Mouse (Mus musculus) MEL (cell line): Measurements from ENCODE around the gene Cdh6. TPM values are rescaled to one million over a fixed set of nuclear protein-coding genes. Genes with fewer than 3 reads are reported as not detected.

ENCODE experiments used
- DNase-seq: peaks from one replicate; pipeline ENCODE4 v3.0.0; 2011; ENCODE audit warnings: low read depth, low spot score
- H3K27ac ChIP-seq: 2 replicates; pipeline ENCODE4 v1.5.1; 2012; ENCODE audit warnings: low read depth, mild to moderate bottlenecking, control low read depth, low read length, moderate library complexity; ENCODE audit not compliant: control insufficient read depth
- H3K27me3 ChIP-seq, 2 experiments: fragments of 150-350 bp in 1 of 2; sonication (generic) in 1 of 2; 2 replicates each; pipeline ENCODE4 v1.6.1; 2012; ENCODE audit warnings: low read length in 2 of 2, mild to moderate bottlenecking in 2 of 2, improper control_type of control experiment in 1 of 2, moderate library complexity in 1 of 2; ENCODE audit not compliant: insufficient read depth in 2 of 2, control insufficient read depth in 1 of 2
- H3K36me3 ChIP-seq, 2 experiments: 2 replicates each; pipeline ENCODE4 v1.6.1; 2012 to 2014; ENCODE audit warnings: low read length in 2 of 2, improper control_type of control experiment in 1 of 2, inconsistent platforms in 1 of 2, mild to moderate bottlenecking in 1 of 2; ENCODE audit not compliant: insufficient read depth in 2 of 2, control insufficient read depth in 1 of 2
- H3K4me1 ChIP-seq, 2 experiments: fragments of 150-350 bp in 1 of 2; sonication (generic) in 1 of 2; 2 replicates each; pipeline ENCODE4 v1.6.1; 2012; ENCODE audit warnings: low read length in 2 of 2, improper control_type of control experiment in 1 of 2, mild to moderate bottlenecking in 1 of 2; ENCODE audit not compliant: insufficient read depth in 2 of 2, control insufficient read depth in 1 of 2
- H3K4me3 ChIP-seq, 2 experiments: fragments of 150-350 bp in 1 of 2; sonication (generic) in 1 of 2; 2 replicates each; pipeline ENCODE4 v1.5.1; 2012; ENCODE audit warnings: low read depth in 2 of 2, low read length in 2 of 2, mild to moderate bottlenecking in 2 of 2, moderate library complexity in 2 of 2, control low read depth in 1 of 2, improper control_type of control experiment in 1 of 2; ENCODE audit not compliant: control insufficient read depth in 1 of 2, insufficient read depth in 1 of 2
- H3K79me2 ChIP-seq: 2 replicates; pipeline ENCODE4 v1.6.1; 2012; ENCODE audit warnings: mild to moderate bottlenecking, low read length, moderate library complexity; ENCODE audit not compliant: control insufficient read depth, poor library complexity, insufficient read depth
- H3K9ac ChIP-seq: 2 replicates; pipeline ENCODE4 v1.6.1; 2012; ENCODE audit warnings: low read depth, mild to moderate bottlenecking, control low read depth, low read length, moderate library complexity; ENCODE audit not compliant: control insufficient read depth, poor library complexity, severe bottlenecking
- H3K9me3 ChIP-seq: fragments of 150-350 bp; sonication (generic); replicated peaks from 2 replicates; pipeline ENCODE4 v1.6.1; 2012; ENCODE audit warnings: mild to moderate bottlenecking, low read length, improper control_type of control experiment, moderate library complexity; ENCODE audit not compliant: insufficient read depth
- CHD1 ChIP-seq: IDR thresholded peaks from 2 replicates; pipeline ENCODE4 v1.6.1; 2012; ENCODE audit warnings: low read depth, mild to moderate bottlenecking, inconsistent platforms, low read length, improper control_type of control experiment
- E2F4 ChIP-seq: IDR thresholded peaks from 2 replicates; pipeline ENCODE4 v1.6.1; 2011; ENCODE audit warnings: low read depth, low read length, improper control_type of control experiment, borderline replicate concordance
- ELF1 ChIP-seq: IDR thresholded peaks from 2 replicates; pipeline ENCODE4 v1.6.1; 2014; ENCODE audit warnings: low read depth, mild to moderate bottlenecking, inconsistent platforms, low read length, improper control_type of control experiment, moderate library complexity
- GABPA ChIP-seq: IDR thresholded peaks from 2 replicates; pipeline ENCODE4 v1.6.1; 2012; ENCODE audit warnings: low read depth, mild to moderate bottlenecking, inconsistent platforms, low read length, improper control_type of control experiment, moderate library complexity
- HCFC1 ChIP-seq: IDR thresholded peaks from 2 replicates; pipeline ENCODE4 v1.6.1; 2012; ENCODE audit warnings: low read depth, mild to moderate bottlenecking, inconsistent platforms, low read length, improper control_type of control experiment, moderate library complexity
- KAT2A ChIP-seq: conservative IDR thresholded peaks from 2 replicates; pipeline ENCODE4 v1.6.1; 2012; ENCODE audit warnings: low read depth, low read length, improper control_type of control experiment, inconsistent platforms
- MAX ChIP-seq: IDR thresholded peaks from 2 replicates; pipeline ENCODE4 v1.6.1; 2011; ENCODE audit warnings: low read length, improper control_type of control experiment
- MEF2A ChIP-seq: IDR thresholded peaks from 2 replicates; pipeline ENCODE4 v1.6.1; 2014; ENCODE audit warnings: low read depth, mild to moderate bottlenecking, inconsistent platforms, low read length, improper control_type of control experiment; ENCODE audit not compliant: poor library complexity, insufficient replicate concordance, severe bottlenecking; ENCODE audit errors: extremely low read depth
- MXI1 ChIP-seq: IDR thresholded peaks from 2 replicates; pipeline ENCODE4 v1.6.1; 2011; ENCODE audit warnings: mild to moderate bottlenecking, low read depth, low read length, improper control_type of control experiment
- POLR2A ChIP-seq, 2 experiments: IDR thresholded peaks; 2 replicates each; pipeline ENCODE4 v1.6.1; 2011 to 2012; ENCODE audit warnings: low read length in 2 of 2, mild to moderate bottlenecking in 2 of 2, control low read depth in 1 of 2, improper control_type of control experiment in 1 of 2, low read depth in 1 of 2, moderate library complexity in 1 of 2; ENCODE audit not compliant: control insufficient read depth in 1 of 2, insufficient read depth in 1 of 2, poor library complexity in 1 of 2
- POLR2AphosphoS5 ChIP-seq: IDR thresholded peaks from 2 replicates; pipeline ENCODE4 v1.6.1; 2012; ENCODE audit warnings: low read depth, borderline replicate concordance, mild to moderate bottlenecking, inconsistent platforms, low read length, moderate library complexity, mixed read lengths
- SIN3A ChIP-seq: IDR thresholded peaks from 2 replicates; pipeline ENCODE4 v1.6.1; 2012; ENCODE audit warnings: low read length, improper control_type of control experiment, inconsistent platforms
- TAL1 ChIP-seq: IDR thresholded peaks from 2 replicates; pipeline ENCODE4 v1.6.1; 2012; ENCODE audit warnings: mild to moderate bottlenecking, inconsistent platforms, low read length, moderate library complexity, mixed read lengths
- TCF12 ChIP-seq: IDR thresholded peaks from 2 replicates; pipeline ENCODE4 v1.6.1; 2014; ENCODE audit warnings: low read depth, mild to moderate bottlenecking, inconsistent platforms, low read length, improper control_type of control experiment, moderate library complexity
- USF1 ChIP-seq: IDR thresholded peaks from 2 replicates; pipeline ENCODE4 v1.6.1; 2014; ENCODE audit warnings: low read depth, mild to moderate bottlenecking, inconsistent platforms, low read length, improper control_type of control experiment, moderate library complexity
- USF2 ChIP-seq, 2 experiments: IDR thresholded peaks; 2 replicates each; pipeline ENCODE4 v1.6.1; 2011 to 2012; ENCODE audit warnings: improper control_type of control experiment in 2 of 2, low read length in 2 of 2, borderline replicate concordance in 1 of 2, inconsistent platforms in 1 of 2, low read depth in 1 of 2, mild to moderate bottlenecking in 1 of 2; ENCODE audit not compliant: insufficient read depth in 1 of 2
- ZKSCAN1 ChIP-seq: IDR thresholded peaks from 2 replicates; pipeline ENCODE4 v1.6.1; 2012; ENCODE audit warnings: low read depth, mild to moderate bottlenecking, inconsistent platforms, low read length, improper control_type of control experiment, moderate library complexity
- polyA plus RNA-seq, 2 experiments: library from polyadenylated mRNA; stranded (reverse) in 1 of 2; unstranded in 1 of 2; fragments of >175 nt in 1 of 2; fragments of >200 nt in 1 of 2; gene quantifications; 2 replicates each; pipeline versions ENCODE4 v1.2.1 to v1.2.4; 2012; ENCODE audit warnings: low replicate concordance in 2 of 2, low read depth in 1 of 2; ENCODE audit not compliant: insufficient read length in 2 of 2, insufficient read depth in 1 of 2, missing spikeins in 1 of 2
- total RNA-seq: library from RNA; depleted of rRNA; stranded (reverse); fragments of 300-350 nt; gene quantifications from 2 replicates; pipeline ENCODE4 v1.2.3, GENCODE M21; 2012

The Cdh6 gene
- total and polyA plus RNA-seq, 3 experiments, result not detected

DNA sequence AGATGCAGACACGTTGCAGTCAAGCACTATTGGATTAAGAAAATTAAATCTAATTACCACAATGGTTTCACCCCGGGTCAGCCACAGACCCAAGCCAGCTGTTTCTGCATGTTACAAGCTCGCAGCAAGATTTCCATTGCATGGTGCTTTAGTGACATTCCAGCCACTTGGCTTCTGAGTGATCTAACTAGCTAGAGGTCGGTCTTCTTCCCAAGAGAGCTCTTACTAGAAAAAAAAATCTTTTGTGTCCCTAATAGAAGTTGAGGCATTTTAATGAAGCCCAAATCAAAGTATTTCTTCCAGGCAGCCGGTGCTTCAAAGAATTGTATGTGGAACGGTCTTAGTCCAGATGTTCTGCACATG, 1.1 kb upstream of the Cdh6 start:
- no peak for DNase-seq
- Histone ChIP-seq H3K9ac (no peak overlapping the region), H3K9me3 (no peaks in the 10 kb centered on the region; the same call in 1 of the 2 replicates), H3K36me3 (no peaks in the 10 kb centered on the region), H3K27ac (no peak overlapping the region), H3K4me3 (no peak overlapping the region), H3K27me3 (no peaks in the 10 kb centered on the region), H3K79me2 (no peaks in the 10 kb centered on the region), H3K4me1 (no peaks in the 10 kb centered on the region)
- no peak for TF ChIP-seq POLR2A (IDR thresholded peaks at IDR 0.05; ENCODE audit: control insufficient read depth in 1 of 2, insufficient read depth in 1 of 2, low read depth in 1 of 2, low read length in 2 of 2, poor library complexity in 1 of 2)
- TF ChIP-seq MXI1, result no peak

DNA sequence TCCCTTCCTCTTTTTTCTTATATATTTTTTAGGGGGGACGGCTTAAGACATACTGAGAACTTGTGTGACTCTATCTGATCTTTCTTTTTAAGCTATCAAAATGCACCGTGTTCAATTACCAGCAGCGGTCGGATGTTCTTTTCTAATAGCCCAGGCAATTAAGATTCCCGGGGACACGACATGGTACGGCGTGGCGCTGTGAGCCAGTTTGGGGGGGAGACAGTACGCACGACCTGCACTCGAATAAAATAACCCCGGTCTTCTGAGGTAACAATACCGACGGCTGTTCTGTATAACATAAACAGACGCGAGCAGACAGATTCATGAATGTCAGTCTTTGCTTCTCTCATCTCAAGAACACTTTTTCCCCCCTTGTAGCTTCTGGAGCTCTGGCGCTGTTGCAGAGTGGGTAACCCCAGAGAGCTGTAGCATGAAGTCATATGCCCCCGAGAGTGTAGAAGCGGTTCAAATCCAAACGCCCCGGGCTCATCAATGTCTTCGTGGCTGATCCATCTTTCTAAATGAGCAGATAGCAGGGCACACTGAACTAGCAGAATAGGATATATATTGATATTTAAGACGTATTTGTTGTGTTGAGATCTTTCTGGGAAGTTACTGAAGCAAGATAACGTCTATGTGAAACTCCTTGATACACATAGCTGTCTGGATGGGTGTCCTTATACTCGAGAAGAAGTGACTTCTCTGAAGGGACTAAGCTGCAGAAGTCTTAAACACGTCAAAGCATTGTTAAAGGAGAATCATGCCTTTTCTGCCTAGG, 554 bp upstream of the Cdh6 start:
- Histone ChIP-seq H3K27me3 (no peaks in the 10 kb centered on the region), H3K9me3 (no peaks in the 10 kb centered on the region; the same call in 1 of the 2 replicates)
- TF ChIP-seq USF2 (IDR thresholded peaks at IDR 0.05; ENCODE audit: borderline replicate concordance in 1 of 2, insufficient read depth in 1 of 2, low read depth in 1 of 2, low read length in 2 of 2), result no peak
- TF ChIP-seq POLR2AphosphoS5, result no peak
- no peak for TF ChIP-seq KAT2A
- TF ChIP-seq E2F4, result no peak
- no peak for TF ChIP-seq TCF12
- TF ChIP-seq CHD1, result no peak
- no peak for TF ChIP-seq MAX
- TF ChIP-seq SIN3A, result no peak
- no peak for TF ChIP-seq MXI1
- TF ChIP-seq POLR2A (IDR thresholded peaks at IDR 0.05; ENCODE audit: control insufficient read depth in 1 of 2, insufficient read depth in 1 of 2, low read depth in 1 of 2, low read length in 2 of 2, poor library complexity in 1 of 2), result no peak
- TF ChIP-seq MEF2A, result no peak
- TF ChIP-seq HCFC1, result no peak
- no peak for TF ChIP-seq USF1
- no peak for TF ChIP-seq GABPA
- TF ChIP-seq ELF1, result no peak
- TF ChIP-seq ZKSCAN1, result no peak
- no peak for TF ChIP-seq TAL1
- TF ChIP-seq, all 39 proteins: peak for 0
- no peak overlapping the region for H3K9ac ChIP-seq
- no peak for DNase-seq
- H3K79me2 ChIP-seq, result no peaks in the 10 kb centered on the region
- H3K36me3 ChIP-seq, result no peaks in the 10 kb centered on the region
- no peak overlapping the region for H3K4me3 ChIP-seq
- no peaks in the 10 kb centered on the region for H3K4me1 ChIP-seq
- no peak overlapping the region for H3K27ac ChIP-seq
